Mouse (Mus musculus) liver, postnatal 0 days (tissue): Measurements from ENCODE around the gene Eif3l.

Experiments
- CTCF ChIP-seq: sonication (generic); IDR thresholded peaks from 2 replicates; pipeline ENCODE4 v1.5.1; 2016; ENCODE audit warnings: antibody characterized with exemption, low read depth
- EP300 ChIP-seq: IDR thresholded peaks from 2 replicates; pipeline ENCODE4 v1.6.1; 2016; ENCODE audit warnings: antibody characterized with exemption, low read depth, mild to moderate bottlenecking

- TF ChIP-seq CTCF (no peak), EP300 (peak; percentile 67)
Measured at GRCm38 (mm10) chr15:79062376-79063159, 12.4 kb upstream of the Eif3l start, which contains the start of gene Ankrd54.
